Mouse (Mus musculus) thymus, postnatal 10 days (tissue): ENCODE measurements around the gene Gm14308.
"Not testable (repeated sequence)": the region's sequence is repeated elsewhere in the genome, so short reads cannot be mapped to it uniquely, and the experiment has no call there.

Experiments used
- DNase-seq, 2 experiments: peaks; one replicate each; pipeline ENCODE4 v3.0.0; 2021; ENCODE audit warnings: low spot score in 2 of 2

Gm14308 gene

DNA sequence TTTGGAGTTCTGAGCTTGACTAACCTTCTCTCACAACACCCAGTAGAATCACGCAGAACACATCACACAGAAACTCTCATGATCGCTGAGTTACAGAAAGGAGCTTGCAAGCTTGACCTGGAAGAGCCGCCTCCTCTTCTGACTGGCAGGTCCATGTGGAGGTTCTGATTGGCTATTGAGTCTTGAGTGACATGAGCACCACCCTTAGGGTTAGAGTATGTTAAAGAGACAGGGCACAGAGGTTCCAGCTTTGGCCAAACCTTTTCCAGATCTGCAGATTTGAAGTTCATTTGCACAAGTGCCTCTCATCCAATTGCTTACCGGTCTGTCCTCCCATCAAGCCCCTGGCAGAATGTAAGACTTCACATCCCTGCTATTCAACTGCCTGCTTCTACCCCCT is at the start of gene Gm14308:
Gene Gm14308 (minus strand): TSS at position 101 of the 400 bp plus-strand sequence.
- DNase-seq: not testable (repeated sequence)

DNA sequence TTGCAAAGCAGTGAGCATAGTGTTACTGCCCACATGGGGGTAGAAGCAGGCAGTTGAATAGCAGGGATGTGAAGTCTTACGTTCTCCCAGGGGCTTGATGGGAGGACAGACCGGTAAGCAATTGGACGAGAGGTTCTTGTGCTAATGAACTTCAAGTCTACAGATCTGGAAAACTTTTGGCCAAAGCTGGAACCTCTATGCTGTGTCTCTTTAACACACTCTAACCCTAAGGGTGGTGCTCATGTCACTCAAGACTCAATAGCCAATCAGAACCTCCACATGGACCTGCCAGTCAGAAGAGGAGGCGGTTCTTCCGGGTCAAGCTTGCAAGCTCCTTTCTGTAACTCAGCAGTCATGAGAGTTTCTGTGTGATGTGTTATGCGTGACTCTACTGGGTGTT is 34.1 kb upstream of the Gm14308 start, which contains the start of gene Zfp973:
Gene Zfp973 (plus strand): TSS at position 301 of the 400 bp plus-strand sequence.
- DNase-seq: not testable (repeated sequence)
